Mouse (Mus musculus) kidney, postnatal 0 days (tissue): ENCODE measurements around the gene Sel1l3. TPM values are rescaled to one million over a fixed set of nuclear protein-coding genes. Genes with fewer than 3 reads are reported as not detected.

Experiments
- ATAC-seq: fragments of 200-750 bp; cut with Nextera tagmentation; replicated peaks from 2 replicates; pipeline ENCODE4 v1.8.0; 2017; ENCODE audit warnings: low read depth, moderate number of reproducible peaks, moderate TSS enrichment, moderate library complexity; ENCODE audit not compliant: low FRiP score
- DNase-seq: peaks from one replicate; pipeline ENCODE4 v3.0.0-alpha.2; 2016; ENCODE audit warnings: low spot score
- H3K27ac ChIP-seq: fragments of 300-500 bp; sonication (generic); 2 replicates; pipeline ENCODE4 v1.5.1; 2014; ENCODE audit warnings: mild to moderate bottlenecking
- H3K27me3 ChIP-seq: fragments of 300-500 bp; sonication (generic); 2 replicates; pipeline ENCODE4 v1.6.1; 2014; ENCODE audit warnings: low read length, mixed read lengths; ENCODE audit not compliant: insufficient read depth
- H3K36me3 ChIP-seq: fragments of 300-500 bp; sonication (generic); 2 replicates; pipeline ENCODE4 v1.6.1; 2014; ENCODE audit warnings: low read length, mixed read lengths; ENCODE audit not compliant: insufficient read depth
- H3K4me1 ChIP-seq: fragments of 300-500 bp; sonication (generic); replicated peaks from 2 replicates; pipeline ENCODE4 v1.6.1; 2014; ENCODE audit warnings: antibody characterized with exemption, low read length, mixed read lengths; ENCODE audit not compliant: insufficient read depth
- H3K4me2 ChIP-seq: fragments of 300-500 bp; sonication (generic); 2 replicates; pipeline ENCODE4 v1.6.1; 2014; ENCODE audit warnings: mild to moderate bottlenecking, low read length, moderate library complexity, mixed read lengths
- H3K4me3 ChIP-seq: fragments of 300-500 bp; sonication (generic); replicated peaks from 2 replicates; pipeline ENCODE4 v1.5.1; 2014; ENCODE audit warnings: low read depth, low read length
- H3K9ac ChIP-seq: fragments of 300-500 bp; sonication (generic); 2 replicates; pipeline ENCODE4 v1.6.1; 2014; ENCODE audit warnings: low read depth, low read length
- H3K9me3 ChIP-seq: fragments of 300-500 bp; sonication (generic); replicated peaks from 2 replicates; pipeline ENCODE4 v1.6.1; 2016; ENCODE audit warnings: low read length, inconsistent platforms, mixed read lengths
- CTCF ChIP-seq: IDR thresholded peaks from 2 replicates; pipeline ENCODE4 v1.5.1; 2016; ENCODE audit warnings: antibody characterized with exemption, low read depth, mild to moderate bottlenecking, moderate library complexity
- WGBS: fragments of 180-500 bp; shearing (Covaris S2); extraction: QIAGEN DNeasy Blood & Tissue Kit; methylation state at CpG from one replicate; pipeline ENCODE4 v1.1.7; 2014; 5-methylcytosine and 5-hydroxymethylcytosine counted together
- polyA plus RNA-seq: library from polyadenylated mRNA; unstranded; fragments of >200 nt; fragmentation: Nextera tagmentation; extraction: Ambion mirVana; gene quantifications from 2 replicates; pipeline ENCODE4 v1.2.1, GENCODE M21; 2015

The Sel1l3 gene
- polyA plus RNA-seq, 1 experiment from 2014 or later, result 11.8 TPM

DNA sequence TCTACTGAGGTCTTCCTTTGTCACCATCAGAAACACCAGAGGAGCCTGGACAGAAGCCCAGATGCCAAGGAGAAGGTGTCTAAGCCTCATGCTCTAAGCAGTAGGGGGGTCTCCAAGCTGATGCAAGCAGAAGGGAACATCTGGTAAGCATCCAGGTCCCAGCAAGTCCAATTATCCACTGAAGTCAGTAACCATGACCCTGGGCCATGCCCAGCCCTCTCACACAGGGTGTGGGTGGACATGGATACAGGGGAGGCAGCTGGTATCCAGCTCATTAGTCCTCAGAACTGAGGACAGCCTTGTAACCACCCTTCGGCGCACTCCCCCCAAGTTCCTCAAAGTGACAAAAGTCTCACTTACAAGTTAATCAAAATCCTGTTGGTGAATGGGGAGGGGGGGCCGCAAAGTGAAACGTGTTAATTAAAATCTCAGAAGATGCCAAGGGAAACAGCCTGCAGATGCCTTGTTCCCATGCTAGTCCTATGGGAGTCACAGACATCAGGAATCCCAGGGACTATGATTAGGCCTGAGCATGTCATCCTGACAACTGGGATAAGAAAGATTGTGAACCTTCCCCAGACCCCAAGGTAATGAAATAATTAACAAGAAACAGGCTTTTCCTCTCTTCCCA lies 35.8 kb upstream of the Sel1l3 start:
- H3K27me3 ChIP-seq, result no peaks in the 10 kb centered on the region
- peak; percentile 71 for DNase-seq
- ATAC-seq, result peak; percentile 81

DNA sequence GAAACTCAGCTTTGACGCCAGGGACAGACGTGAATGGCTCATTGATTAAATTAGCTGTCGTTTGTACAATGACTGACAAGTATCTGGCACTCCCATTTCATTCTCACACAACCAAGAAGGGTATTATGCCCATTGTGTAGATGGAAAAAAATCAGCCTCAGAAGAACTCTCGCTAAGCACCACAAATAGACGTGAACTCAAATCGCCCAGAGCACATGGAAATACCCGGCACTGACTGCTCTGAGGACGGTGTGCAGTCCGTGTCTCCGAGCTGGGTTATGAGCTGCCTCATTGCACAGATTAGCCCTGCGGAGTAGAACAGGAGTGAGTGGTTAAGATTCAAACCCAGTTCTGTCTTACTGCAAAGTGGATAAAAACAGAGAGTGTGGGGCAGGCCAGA lies 34.8 kb upstream of the Sel1l3 start:
- 53% methylated on average over 11 of the region's 11 CpGs for WGBS

More for the DNA sequence above, 35.8 kb upstream of the Sel1l3 start:
- no peaks in the 10 kb centered on the region for H3K36me3 ChIP-seq
- WGBS, result 43% methylated on average over 4 of the region's 4 CpGs
- no peaks in the 10 kb centered on the region for H3K4me1 ChIP-seq
- TF ChIP-seq CTCF, result no peak
- H3K4me3 ChIP-seq, result no peak overlapping the region
- no peak overlapping the region for H3K4me2 ChIP-seq
- no peaks in the 10 kb centered on the region for H3K9me3 ChIP-seq
- no peak overlapping the region for H3K27ac ChIP-seq
- H3K9ac ChIP-seq, result no peak overlapping the region

DNA sequence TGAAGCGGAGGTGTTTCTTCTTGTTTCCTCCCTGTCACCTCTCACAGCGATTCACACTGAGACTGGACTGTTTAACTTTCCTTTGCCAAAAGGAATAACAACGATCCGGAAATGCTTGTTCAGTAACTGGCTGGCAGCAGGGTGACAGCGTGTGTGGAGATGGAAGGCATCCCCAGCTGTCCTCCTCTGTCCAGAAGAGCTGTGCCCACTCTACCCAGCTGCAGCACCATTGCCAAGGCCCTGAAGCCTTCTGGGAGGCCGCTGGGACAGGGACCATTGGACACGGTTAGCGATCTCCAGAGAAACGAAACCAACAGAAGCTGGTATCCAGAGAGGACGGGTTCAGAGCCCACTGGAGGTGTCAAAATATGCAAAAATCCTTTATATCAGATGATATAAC lies 30.2 kb upstream of the Sel1l3 start:
- TF ChIP-seq CTCF, result no peak
- Histone ChIP-seq H3K27ac (no peak overlapping the region), H3K36me3 (no peaks in the 10 kb centered on the region), H3K4me3 (no peak overlapping the region), H3K27me3 (no peaks in the 10 kb centered on the region), H3K9me3 (no peaks in the 10 kb centered on the region), H3K4me1 (no peaks in the 10 kb centered on the region), H3K4me2 (no peak overlapping the region), H3K9ac (no peak overlapping the region)
- ATAC-seq (no peak), DNase-seq (no peak)
- 44% methylated on average over 10 of the region's 10 CpGs for WGBS

More for the DNA sequence above, 34.8 kb upstream of the Sel1l3 start:
- Histone ChIP-seq H3K27me3 (no peaks in the 10 kb centered on the region), H3K36me3 (no peaks in the 10 kb centered on the region), H3K27ac (no peak overlapping the region), H3K4me1 (no peaks in the 10 kb centered on the region), H3K9ac (no peak overlapping the region), H3K4me2 (no peak overlapping the region), H3K9me3 (no peaks in the 10 kb centered on the region), H3K4me3 (no peak overlapping the region)
- no peak for ATAC-seq
- no peak for DNase-seq
- no peak for TF ChIP-seq CTCF

DNA sequence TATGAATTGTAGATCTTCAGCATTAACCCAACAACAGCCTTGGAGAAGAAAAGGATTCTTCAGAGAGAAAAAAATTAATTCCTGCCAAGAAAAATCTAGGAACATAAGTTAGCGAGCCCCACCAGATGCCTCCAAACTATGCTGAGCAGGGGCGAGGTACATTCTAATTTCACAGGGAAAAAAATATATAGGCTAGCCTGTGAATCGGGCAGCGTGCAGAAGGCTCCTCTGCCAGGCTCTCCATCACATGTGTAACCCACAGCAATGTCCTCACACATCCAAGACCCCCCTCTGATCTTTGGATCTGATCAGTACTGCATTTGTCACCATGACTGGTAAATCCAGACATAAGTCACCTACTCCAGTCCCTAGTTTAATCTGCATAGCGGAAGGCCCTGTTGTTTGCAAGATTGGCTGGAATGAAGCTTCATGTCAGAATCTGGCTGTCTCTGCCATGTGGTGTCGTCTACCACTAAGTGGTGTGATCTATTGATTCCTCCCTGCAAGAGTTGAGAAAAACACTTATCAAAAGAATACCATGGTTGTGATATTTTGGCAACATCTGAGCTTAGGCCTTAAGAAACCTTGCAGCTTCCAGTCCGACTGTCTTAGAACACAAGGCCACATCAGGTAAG lies 29.3 kb upstream of the Sel1l3 start:
- Histone ChIP-seq H3K27ac (no peak overlapping the region), H3K4me2 (no peak overlapping the region), H3K9ac (no peak overlapping the region), H3K9me3 (no peaks in the 10 kb centered on the region), H3K27me3 (no peaks in the 10 kb centered on the region), H3K4me3 (no peak overlapping the region), H3K36me3 (no peaks in the 10 kb centered on the region), H3K4me1 (no peaks in the 10 kb centered on the region)
- no peak for DNase-seq
- ATAC-seq, result no peak
- no peak for TF ChIP-seq CTCF
- WGBS, result 81% methylated on average over 7 of the region's 7 CpGs

DNA sequence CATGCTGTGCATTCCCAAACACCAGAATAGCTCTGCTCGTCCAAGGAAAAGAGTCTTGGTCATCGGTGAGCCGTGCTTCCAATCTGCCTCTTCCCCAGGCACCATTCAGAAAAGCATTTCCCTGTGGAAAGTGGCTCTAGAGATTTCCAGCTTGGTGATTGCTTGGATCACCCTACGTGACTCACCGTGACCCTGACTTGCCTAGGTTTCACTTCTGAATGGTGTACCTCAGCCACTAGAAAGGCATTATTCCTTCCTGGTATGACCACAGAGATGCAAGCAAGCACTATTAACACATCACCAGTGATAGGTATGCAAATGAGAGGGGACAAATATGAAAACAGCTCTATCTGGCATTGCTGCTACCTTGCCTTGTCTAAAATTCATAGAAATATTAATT lies 28.2 kb upstream of the Sel1l3 start:
- no peak overlapping the region for H3K4me2 ChIP-seq
- H3K9me3 ChIP-seq, result no peaks in the 10 kb centered on the region
- H3K27ac ChIP-seq, result no peak overlapping the region
- H3K9ac ChIP-seq, result no peak overlapping the region
- H3K4me1 ChIP-seq, result no peaks in the 10 kb centered on the region
- no peak for TF ChIP-seq CTCF
- DNase-seq (no peak), ATAC-seq (no peak)
- H3K4me3 ChIP-seq, result no peak overlapping the region
- H3K27me3 ChIP-seq, result no peaks in the 10 kb centered on the region
- H3K36me3 ChIP-seq, result no peaks in the 10 kb centered on the region
- 67% methylated on average over 5 of the region's 5 CpGs for WGBS

DNA sequence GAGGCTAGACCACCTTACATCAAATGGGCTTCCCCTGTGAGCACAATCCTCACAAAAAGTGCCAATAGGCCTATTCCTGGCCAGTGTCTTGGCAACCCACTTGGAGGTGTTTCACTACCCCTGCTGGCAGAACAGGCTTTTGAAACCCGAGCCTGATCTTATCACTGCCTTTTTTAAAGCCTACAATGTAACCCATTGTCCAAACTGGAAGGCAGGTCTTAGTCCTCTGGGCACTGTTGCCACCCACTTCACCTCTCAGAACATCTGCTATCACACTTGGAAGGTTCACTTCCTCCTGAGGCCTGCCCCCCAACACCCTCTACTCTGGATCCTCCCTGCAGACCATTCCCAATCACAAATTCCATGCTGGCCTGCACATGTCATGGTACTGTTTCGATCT lies 27.4 kb upstream of the Sel1l3 start:
- WGBS, result 57% methylated on average over 2 of the region's 2 CpGs
- Histone ChIP-seq H3K4me3 (no peak overlapping the region), H3K4me1 (0 out of 2 replicates have a peak, but pooled peaks cover 1% of the 10 kb centered on the region), H3K9me3 (no peaks in the 10 kb centered on the region), H3K9ac (no peak overlapping the region), H3K4me2 (no peak overlapping the region), H3K36me3 (no peaks in the 10 kb centered on the region), H3K27me3 (no peaks in the 10 kb centered on the region), H3K27ac (no peak overlapping the region)
- TF ChIP-seq CTCF, result peak; percentile 24; the same call in 1 of the 2 replicates
- DNase-seq (no peak), ATAC-seq (no peak; the same call in 1 of the 2 replicates)
